Comparison of ENCODE assay signal across 8 mouse cellular contexts in the genomic region with DNA sequence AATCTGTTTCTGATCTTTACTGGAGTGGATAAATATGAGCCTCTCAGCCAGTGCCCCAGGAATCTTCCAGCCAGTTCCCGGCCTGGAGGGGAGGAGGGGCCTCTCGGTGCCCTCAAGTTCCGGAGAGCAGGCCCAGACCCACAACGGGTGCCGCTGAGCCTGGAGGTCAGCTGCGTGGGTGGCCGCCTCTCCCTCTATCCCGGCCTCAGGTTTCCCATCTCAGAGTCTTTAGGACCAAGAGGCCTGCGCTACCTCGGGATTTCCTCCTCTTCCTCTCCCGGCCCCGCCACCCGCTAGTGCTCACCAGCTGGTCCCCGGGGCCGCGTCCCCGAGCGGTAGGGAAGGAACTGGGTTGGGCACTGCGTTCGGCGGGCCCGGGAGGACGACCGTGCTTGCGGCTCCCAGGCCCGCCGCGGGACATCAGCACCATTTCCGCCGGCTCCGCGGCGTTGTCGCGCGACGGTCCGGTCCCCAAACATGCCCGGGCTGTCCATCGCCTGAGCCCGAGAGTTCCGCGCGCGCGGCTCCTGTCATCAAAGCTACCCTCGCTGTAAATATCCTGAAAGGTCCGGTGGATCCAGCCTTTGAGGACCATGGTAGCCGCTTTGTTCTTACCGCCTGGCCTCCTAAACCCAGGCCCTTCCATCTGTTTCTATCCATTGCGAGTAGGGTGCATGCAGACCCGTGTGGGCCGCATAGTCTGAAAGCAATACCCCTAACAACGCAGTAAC. TPM values are rescaled to one million over a fixed set of nuclear protein-coding genes. Genes with fewer than 3 reads are reported as not detected.
DNase-seq lines count a peak whose midpoint lies in the region; ATAC-seq and TF ChIP-seq lines count a peak whose summit lies in the region.

No protein-coding gene starts in this region.

- peak overlapping the region; percentile 62 for H3K4me2 ChIP-seq in embryonic facial prominence, embryonic 15.5 days (replicated peaks)
- H3K4me2 ChIP-seq in heart, embryonic 14.5 days (ENCODE audit: low read length): peak overlapping the region; percentile 76

- H3K4me3 ChIP-seq in embryonic facial prominence, embryonic 15.5 days (replicated peaks): peak overlapping the region; percentile 85
- peak overlapping the region; percentile 67 to 99 for H3K4me3 ChIP-seq in heart, embryonic 14.5 days (ENCODE audit: control insufficient read depth in 1 of 2, insufficient read depth in 1 of 2, low read depth in 1 of 2, low read length in 2 of 2)
- H3K4me3 ChIP-seq in lung, adult 2 months (replicated peaks; ENCODE audit: extremely low read depth, low read depth, low read length): peak overlapping the region; percentile 96

- no peaks in the 10 kb centered on the region for H3K9me3 ChIP-seq in embryonic facial prominence, embryonic 15.5 days (replicated peaks)
- no peaks in the 10 kb centered on the region for H3K9me3 ChIP-seq in heart, embryonic 14.5 days (ENCODE audit: control insufficient read depth, low read length)

- TF ChIP-seq CTCF in lung, adult 2 months (IDR thresholded peaks at IDR 0.05; ENCODE audit: insufficient read depth, low read length): no peak

- H3K27me3 ChIP-seq in embryonic facial prominence, embryonic 15.5 days: no peaks in the 10 kb centered on the region
- H3K27me3 ChIP-seq in heart, embryonic 14.5 days (ENCODE audit: control insufficient read depth, insufficient read depth, low read length): no peaks in the 10 kb centered on the region

- WGBS in embryonic facial prominence, embryonic 15.5 days: 3% methylated on average over 53 of the region's 54 CpGs
- WGBS in heart, embryonic 14.5 days: 3% methylated on average over 53 of the region's 54 CpGs
- 3% methylated on average over 54 of the region's 54 CpGs for WGBS in lung, adult 2 months

- H3K9ac ChIP-seq in embryonic facial prominence, embryonic 15.5 days: peak overlapping the region; percentile 90
- peak overlapping the region; percentile 92 for H3K9ac ChIP-seq in heart, embryonic 14.5 days (ENCODE audit: low read length)

- DNase-seq in CD4-positive, CD25-positive, alpha-beta regulatory T cell, adult 2 months (ENCODE audit: low read depth, low spot score): peak; percentile 84
- DNase-seq in adrenal gland, postnatal 36 days: peak; percentile 86 to 89
- DNase-seq in kidney, postnatal 10 days: peak; percentile 89
- DNase-seq in lung, adult 2 months: peak; percentile 79
- peak; percentile 86 for DNase-seq in testis, postnatal 10 days (ENCODE audit: low spot score)

- peak; percentile 46; the same call in 1 of the 2 replicates for TF ChIP-seq POLR2A in lung, adult 2 months (IDR thresholded peaks at IDR 0.05; ENCODE audit: borderline replicate concordance, extremely low read depth, low read depth, low read length)

- peak overlapping the region; percentile 88 for H3K27ac ChIP-seq in embryonic facial prominence, embryonic 15.5 days (replicated peaks)
- H3K27ac ChIP-seq in heart, embryonic 14.5 days (replicated peaks in 1 of 2; ENCODE audit: control insufficient read depth in 1 of 2, insufficient read depth in 1 of 2, low read depth in 2 of 2, low read length in 2 of 2): peak overlapping the region; percentile 75 to 78

- H3K4me1 ChIP-seq in embryonic facial prominence, embryonic 15.5 days: peaks cover 23% of the 10 kb centered on the region
- H3K4me1 ChIP-seq in heart, embryonic 14.5 days (ENCODE audit: control insufficient read depth in 2 of 2, insufficient read depth in 2 of 2, low read length in 2 of 2): peaks cover 5 to 10% of the 10 kb centered on the region in 2 experiments; a peak in 3 of 4 replicates
- no peaks in the 10 kb centered on the region for H3K4me1 ChIP-seq in lung, adult 2 months (ENCODE audit: control insufficient read depth, insufficient read depth, low read length)

- H3K36me3 ChIP-seq in embryonic facial prominence, embryonic 15.5 days: peaks cover 10% of the 10 kb centered on the region; the same call in 1 of the 2 replicates
- H3K36me3 ChIP-seq in heart, embryonic 14.5 days (ENCODE audit: control insufficient read depth, insufficient read depth, low read length): peaks cover 16% of the 10 kb centered on the region

- ATAC-seq in embryonic facial prominence, embryonic 15.5 days (ENCODE audit: insufficient number of reproducible peaks, low FRiP score, low TSS enrichment, low read depth): peak; percentile 31; the same call in 1 of the 2 replicates
- no peak for ATAC-seq in heart, embryonic 14.5 days (ENCODE audit: insufficient number of reproducible peaks, insufficient read depth, low FRiP score, low read depth)
- peak; percentile 53 for ATAC-seq in neutrophil, adult 5-6 weeks (ENCODE audit: extremely low read depth, insufficient number of reproducible peaks, low FRiP score, poor library complexity, severe bottlenecking)

RNA-seq across cellular contexts. Expression of a gene that starts 3.1 kb away (rescaled TPM):
- total RNA-seq in adrenal gland, postnatal 36 days (2021): 100 to 1,000 TPM in 1 of 2 experiments, 10 to 100 TPM in 1; 96.8 to 117 TPM
- polyA plus RNA-seq in embryonic facial prominence, embryonic 15.5 days (2015; fragmentation: Nextera tagmentation; extraction: Ambion mirVana): 51.1 and 58.4 TPM in 2 replicates
- polyA plus RNA-seq in heart, embryonic 14.5 days (2014; fragmentation: Nextera tagmentation; extraction: Ambion mirVana): 61.8 and 62.7 TPM in 2 replicates
- 107 and 131 TPM in 2 replicates for polyA plus RNA-seq in lung, adult 2 months (2012; rRNA removed)
- 23.3 and 28.6 TPM in 2 replicates for total RNA-seq in neutrophil, adult 5-6 weeks (2017)

RNA-seq across cellular contexts. Expression of a gene that starts 3.1 kb away (rescaled TPM):
- not detected for total RNA-seq in adrenal gland, postnatal 36 days (2021)
- polyA plus RNA-seq in embryonic facial prominence, embryonic 15.5 days (2015; fragmentation: Nextera tagmentation; extraction: Ambion mirVana): 2.7 and 5.8 TPM in 2 replicates
- polyA plus RNA-seq in heart, embryonic 14.5 days (2014; fragmentation: Nextera tagmentation; extraction: Ambion mirVana): 0.09 TPM in 1 of 2 replicates, not detected in the other
- 24.4 and 37.5 TPM in 2 replicates for polyA plus RNA-seq in lung, adult 2 months (2012; rRNA removed)
- total RNA-seq in neutrophil, adult 5-6 weeks (2017): not detected in 2 replicates

RNA-seq across cellular contexts. Expression of a gene that starts 10.7 kb away (rescaled TPM):
- total RNA-seq in adrenal gland, postnatal 36 days (2021): not detected
- 0.24 and 0.28 TPM in 2 replicates for polyA plus RNA-seq in embryonic facial prominence, embryonic 15.5 days (2015; fragmentation: Nextera tagmentation; extraction: Ambion mirVana)
- polyA plus RNA-seq in heart, embryonic 14.5 days (2014; fragmentation: Nextera tagmentation; extraction: Ambion mirVana): 0.09 TPM in 1 of 2 replicates, not detected in the other
- polyA plus RNA-seq in lung, adult 2 months (2012; rRNA removed): not detected in 2 replicates
- total RNA-seq in neutrophil, adult 5-6 weeks (2017): not detected in 2 replicates

RNA-seq across cellular contexts. Expression of a gene that starts 22.1 kb away (rescaled TPM):
- total RNA-seq in adrenal gland, postnatal 36 days (2021): 10 to 100 TPM; 20.6 to 46.0 TPM
- 35.8 and 38.9 TPM in 2 replicates for polyA plus RNA-seq in embryonic facial prominence, embryonic 15.5 days (2015; fragmentation: Nextera tagmentation; extraction: Ambion mirVana)
- polyA plus RNA-seq in heart, embryonic 14.5 days (2014; fragmentation: Nextera tagmentation; extraction: Ambion mirVana): 7.5 and 8.8 TPM in 2 replicates
- polyA plus RNA-seq in lung, adult 2 months (2012; rRNA removed): 40.2 and 62.6 TPM in 2 replicates
- total RNA-seq in neutrophil, adult 5-6 weeks (2017): 6.5 and 7.8 TPM in 2 replicates

RNA-seq across cellular contexts. Expression of a gene that starts 43.9 kb away (rescaled TPM):
- total RNA-seq in adrenal gland, postnatal 36 days (2021): 10 to 100 TPM; 16.7 to 23.8 TPM
- polyA plus RNA-seq in embryonic facial prominence, embryonic 15.5 days (2015; fragmentation: Nextera tagmentation; extraction: Ambion mirVana): 24.5 and 29.8 TPM in 2 replicates
- polyA plus RNA-seq in heart, embryonic 14.5 days (2014; fragmentation: Nextera tagmentation; extraction: Ambion mirVana): 11.2 and 11.3 TPM in 2 replicates
- 45.9 and 49.7 TPM in 2 replicates for polyA plus RNA-seq in lung, adult 2 months (2012; rRNA removed)
- total RNA-seq in neutrophil, adult 5-6 weeks (2017): 9.2 and 10.2 TPM in 2 replicates
